Mouse (Mus musculus) frontal cortex, postnatal 14 days (tissue): ENCODE results near the gene Prmt3.

Experiments
- DNase-seq, 2 experiments: peaks; one replicate each; pipeline ENCODE4 v3.0.0; 2022; ENCODE audit warnings: low spot score in 2 of 2

Prmt3 gene

DNA sequence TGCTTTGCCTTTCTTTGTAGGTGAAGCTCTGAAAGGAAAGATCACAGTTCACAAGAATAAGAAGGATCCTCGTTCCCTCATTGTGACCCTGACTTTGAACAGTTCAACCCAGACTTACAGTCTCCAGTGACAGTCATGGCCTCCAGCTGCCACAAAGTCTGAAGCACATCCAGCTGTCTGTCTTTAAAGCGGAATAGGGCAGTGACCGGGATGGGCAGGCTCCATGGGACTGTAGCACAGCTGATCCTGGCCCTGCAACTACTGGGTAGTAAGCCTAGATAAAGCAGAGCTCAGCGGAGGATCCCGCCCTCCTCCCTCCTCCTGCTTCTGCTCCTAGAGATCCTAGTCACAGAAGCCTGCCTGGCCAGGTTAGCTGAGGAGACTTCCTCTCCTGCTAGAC lies 79.2 kb downstream of the Prmt3 start:
- no peak for DNase-seq

DNA sequence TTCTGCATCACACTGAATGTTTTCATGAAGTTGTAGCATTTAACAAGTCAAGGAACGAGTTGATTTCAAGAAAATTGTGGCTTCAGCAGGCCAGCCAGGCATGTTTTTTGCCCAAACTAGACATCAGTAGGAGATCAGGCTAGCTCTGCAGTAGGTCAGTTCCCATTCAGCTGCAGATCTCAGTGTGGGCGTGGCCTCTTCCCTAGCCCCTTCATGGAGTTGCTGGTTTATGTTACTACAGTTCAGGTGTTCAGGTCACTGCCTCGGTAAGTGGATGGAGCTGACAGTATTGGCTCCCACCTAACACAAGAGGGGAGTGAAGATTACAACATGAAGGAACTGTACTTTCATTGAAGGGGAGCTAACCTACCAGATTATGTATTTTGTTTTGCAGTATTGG lies 80.1 kb downstream of the Prmt3 start:
- no peak for DNase-seq

DNA sequence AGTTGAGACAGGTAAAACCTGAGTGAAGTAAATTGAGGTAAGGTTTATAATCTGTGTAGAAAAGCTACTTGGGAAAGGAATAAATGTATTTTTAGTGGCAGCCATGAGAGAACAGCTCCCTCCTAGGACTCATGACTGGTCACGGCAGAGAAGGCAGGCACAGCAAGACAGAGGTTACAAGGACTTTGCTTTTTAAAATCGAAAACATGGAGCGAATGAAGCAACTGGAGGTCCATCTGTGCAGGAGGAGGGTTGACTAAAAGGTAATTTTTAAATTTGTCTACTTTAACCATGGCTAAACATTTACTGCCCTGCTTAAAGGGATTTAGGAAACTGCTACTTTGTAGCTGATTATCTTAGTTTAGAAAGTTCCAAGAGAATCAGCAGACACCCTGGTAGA lies 81.7 kb downstream of the Prmt3 start:
- DNase-seq = no peak

DNA sequence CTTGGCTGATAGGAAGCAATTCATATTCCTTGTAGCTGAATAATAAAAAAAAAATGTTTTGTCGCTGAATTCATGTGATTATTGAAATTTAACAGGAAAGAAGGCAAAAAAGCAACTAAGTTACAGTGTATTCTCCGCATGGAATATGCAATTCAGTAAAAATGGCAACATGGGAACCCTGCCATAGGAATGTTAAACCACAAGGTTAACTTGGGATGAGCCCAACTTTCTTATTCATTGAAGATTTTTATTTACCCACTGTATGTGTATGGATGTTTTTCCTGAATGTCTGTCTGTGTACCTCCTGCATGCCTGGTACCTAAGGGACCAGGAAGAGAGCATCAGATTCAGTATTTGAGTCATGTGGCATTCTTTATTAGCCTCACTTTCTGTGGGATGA lies 83.0 kb downstream of the Prmt3 start:
- DNase-seq = no peak

DNA sequence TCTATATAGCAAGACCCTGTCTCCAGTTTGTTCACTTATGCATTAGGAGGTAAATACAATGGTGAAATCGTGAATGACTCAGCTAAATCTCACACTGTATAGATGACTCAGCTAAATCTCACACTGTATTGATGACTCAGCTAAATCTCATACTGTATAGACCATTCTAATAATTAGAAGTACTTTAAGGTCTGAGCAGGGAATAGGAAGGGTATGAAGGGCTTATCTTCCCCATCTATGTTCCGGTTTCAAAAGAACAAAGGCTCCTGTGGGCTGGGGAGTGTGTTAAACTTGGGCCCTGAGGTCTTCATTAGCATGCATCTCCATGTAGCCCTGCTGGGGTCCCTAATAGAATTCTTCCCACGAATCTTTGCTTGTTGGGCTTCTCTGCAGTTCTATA lies 85.6 kb downstream of the Prmt3 start:
- no peak for DNase-seq

GRCm38 (mm10) chr7:49869656-49870055 lies 91.5 kb downstream of the Prmt3 start:
- DNase-seq = no peak

DNA sequence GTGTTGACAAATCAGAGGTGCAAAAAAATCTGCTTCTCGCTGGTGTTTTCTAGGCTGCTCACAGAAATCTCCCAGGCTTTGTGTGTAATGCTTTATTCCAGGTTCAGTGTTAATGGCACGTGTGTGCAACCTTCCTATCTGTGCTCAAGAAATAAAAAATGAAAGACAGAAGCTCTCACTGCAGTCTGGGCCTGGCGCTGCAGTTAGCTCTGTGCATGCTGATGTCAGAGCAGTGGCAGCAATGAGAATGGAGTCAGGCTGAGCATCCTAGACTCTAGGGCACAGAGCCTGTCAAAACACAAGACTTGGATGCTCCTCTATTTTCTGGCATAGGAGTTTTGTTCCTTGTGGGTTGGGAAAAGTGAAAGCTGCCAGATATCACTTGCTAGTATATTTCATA lies 92.1 kb downstream of the Prmt3 start:
- no peak for DNase-seq

DNA sequence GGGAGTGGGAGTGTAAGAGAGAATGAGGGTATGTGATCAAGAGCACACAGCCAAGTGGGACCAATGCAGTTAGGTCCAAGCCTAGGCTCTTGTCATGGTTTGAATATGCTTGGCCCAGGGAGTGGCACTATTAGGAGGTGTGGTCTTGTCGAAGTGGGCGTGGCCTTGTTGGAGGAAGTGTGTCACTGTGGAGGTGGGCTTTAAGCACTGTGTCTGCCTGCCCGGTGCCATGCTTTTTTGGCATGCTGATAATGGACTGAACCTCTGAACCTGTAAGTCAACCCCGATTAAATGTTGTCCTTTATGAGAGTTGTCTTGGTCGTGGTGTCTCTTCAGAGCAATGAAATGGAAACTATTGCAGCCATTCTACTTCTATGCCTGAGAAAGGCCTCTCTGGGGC lies 99.2 kb downstream of the Prmt3 start:
- no peak for DNase-seq

- DNase-seq = no peak
Measured at GRCm38 (mm10) chr7:49879051-49879450, 100.9 kb downstream of the Prmt3 start.

DNA sequence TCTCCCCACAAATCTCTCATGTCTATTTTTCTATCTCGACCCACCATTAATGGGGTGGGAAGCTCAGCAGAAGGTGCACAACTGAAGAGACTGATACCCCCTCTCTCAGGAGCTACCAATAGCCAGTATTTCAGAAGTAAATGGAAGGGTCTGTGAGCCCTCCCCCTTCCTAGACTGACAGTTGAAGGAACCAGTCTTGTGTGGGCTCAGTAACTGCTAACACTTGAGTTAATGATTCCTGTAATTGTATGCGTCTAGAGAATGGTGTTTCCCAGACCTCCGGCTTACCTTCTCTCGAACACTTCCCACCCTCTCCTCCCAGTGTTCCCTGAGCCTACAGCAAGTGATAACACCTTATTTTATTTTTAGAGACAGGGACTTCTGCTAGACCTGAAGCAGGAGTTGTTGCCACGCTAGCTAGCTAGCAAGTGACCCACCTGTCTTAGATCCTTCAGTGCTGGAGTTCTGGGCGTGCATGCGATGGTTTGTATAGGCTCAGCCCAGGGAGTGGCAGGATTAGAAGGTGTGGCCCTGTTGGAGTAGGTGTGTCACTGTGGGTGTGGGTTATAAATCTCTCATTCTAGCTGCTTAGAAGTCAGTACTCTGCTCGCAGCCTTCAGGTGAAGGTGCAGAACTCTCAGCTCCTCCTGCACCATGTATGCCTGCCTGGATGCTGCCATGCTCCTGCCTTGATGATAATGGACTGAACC lies 102.0 kb downstream of the Prmt3 start:
- DNase-seq = no peak

- DNase-seq = no peak
Measured at GRCm38 (mm10) chr7:49882288-49882687, 104.1 kb downstream of the Prmt3 start.

- no peak for DNase-seq
Measured at GRCm38 (mm10) chr7:49882694-49883389, 104.7 kb downstream of the Prmt3 start.

DNA sequence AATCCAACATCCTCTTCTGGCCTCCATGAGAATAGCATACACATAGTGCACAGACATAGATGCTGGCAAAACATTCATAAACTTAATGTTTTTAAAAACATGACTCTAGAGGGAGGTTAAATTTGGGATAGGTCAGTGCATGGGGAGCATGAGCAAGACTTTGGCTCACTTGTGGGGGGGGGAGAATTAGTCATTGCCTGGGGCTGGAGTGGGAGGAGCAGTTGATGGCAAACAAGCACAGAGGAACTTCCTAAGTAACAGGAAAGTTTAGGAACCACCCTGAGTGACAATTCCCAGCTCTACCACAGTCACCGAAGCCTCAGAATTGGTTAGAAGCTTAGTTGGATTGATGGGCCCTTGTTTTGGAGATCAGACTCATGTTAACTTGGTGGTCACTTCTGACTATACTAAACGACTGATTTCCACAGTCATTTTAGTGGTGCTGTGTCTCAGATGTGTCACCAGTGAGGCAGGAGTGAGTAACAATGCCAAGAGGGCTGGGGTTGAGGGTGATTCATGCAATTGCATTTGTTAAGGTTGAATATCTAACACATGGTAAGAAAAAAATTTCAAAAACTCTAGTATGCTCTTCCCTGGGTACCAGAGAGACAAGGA lies 109.7 kb downstream of the Prmt3 start:
- DNase-seq = no peak

DNA sequence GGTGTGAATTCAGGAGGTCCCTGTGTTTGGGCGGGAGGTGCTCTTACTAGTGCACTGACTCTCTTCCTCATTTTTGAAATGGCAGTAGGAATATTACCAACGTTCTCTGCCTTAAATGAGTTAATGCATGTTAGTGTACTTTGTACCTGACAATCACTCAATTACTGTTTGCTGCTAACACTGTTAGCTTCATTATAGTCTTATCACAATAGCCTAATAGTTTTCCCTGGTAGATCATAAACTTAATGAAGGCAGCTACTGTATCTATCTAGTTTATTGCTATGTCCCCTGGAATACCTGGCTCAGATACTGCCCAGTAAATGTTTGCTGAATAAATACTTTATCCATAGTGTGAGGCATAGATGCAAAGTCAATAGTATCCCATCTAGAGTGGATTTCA lies 116.6 kb downstream of the Prmt3 start:
- DNase-seq = no peak

- DNase-seq = no peak
Measured at GRCm38 (mm10) chr7:49895296-49895695, 117.2 kb downstream of the Prmt3 start.

DNA sequence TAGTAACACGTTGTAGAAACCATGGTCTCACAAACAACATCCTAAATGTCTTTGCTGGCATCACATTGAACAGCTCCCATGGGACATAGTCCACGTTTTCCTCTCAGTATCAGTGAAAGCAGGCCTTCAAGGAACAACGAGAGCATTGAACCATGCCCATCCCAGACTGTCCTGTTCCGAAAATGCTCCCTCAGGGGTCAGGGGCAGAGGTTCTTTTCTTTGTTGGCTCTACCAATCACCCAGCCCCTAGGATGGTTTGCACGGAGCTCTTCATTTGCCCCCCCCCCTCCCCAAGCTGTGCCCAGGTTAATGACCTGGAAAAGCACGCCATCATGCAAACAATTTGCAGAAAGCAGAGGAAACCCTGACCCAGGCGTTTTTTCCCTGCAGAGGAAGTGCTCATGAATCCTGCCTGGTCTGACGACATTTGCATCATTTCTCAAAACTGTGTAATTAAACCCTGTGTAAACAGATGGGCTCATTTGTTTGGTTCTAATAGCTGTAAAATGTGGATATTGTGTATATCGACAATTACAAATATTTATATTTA lies 123.9 kb downstream of the Prmt3 start:
- no peak for DNase-seq

- DNase-seq = no peak
Measured at GRCm38 (mm10) chr7:49907191-49908171, 129.3 kb downstream of the Prmt3 start.
